Mouse (Mus musculus) midbrain, embryonic 12.5 days (tissue): ENCODE results near the gene Mlxip. TPM values are rescaled to one million over a fixed set of nuclear protein-coding genes. Genes with fewer than 3 reads are reported as not detected.

Source experiments
- ATAC-seq: fragments of 200-750 bp; cut with Nextera tagmentation; 2 replicates; pipeline ENCODE4 v1.8.0; 2017; ENCODE audit warnings: low read depth, moderate TSS enrichment, moderate library complexity; ENCODE audit not compliant: low FRiP score
- H3K27ac ChIP-seq: fragments of 300-500 bp; sonication (generic); replicated peaks from 2 replicates; pipeline ENCODE4 v1.5.1; 2016; ENCODE audit warnings: mild to moderate bottlenecking
- H3K27me3 ChIP-seq: fragments of 300-500 bp; sonication (generic); 2 replicates; pipeline ENCODE4 v1.6.1; 2016; ENCODE audit warnings: mild to moderate bottlenecking
- H3K36me3 ChIP-seq: fragments of 300-500 bp; sonication (generic); 2 replicates; pipeline ENCODE4 v1.6.1; 2016
- H3K4me1 ChIP-seq: fragments of 300-500 bp; sonication (generic); 2 replicates; pipeline ENCODE4 v1.6.1; 2016
- H3K4me2 ChIP-seq: fragments of 300-500 bp; sonication (generic); replicated peaks from 2 replicates; pipeline ENCODE4 v1.6.1; 2016; ENCODE audit warnings: mild to moderate bottlenecking, moderate library complexity
- H3K4me3 ChIP-seq: fragments of 300-500 bp; sonication (generic); 2 replicates; pipeline ENCODE4 v1.5.1; 2016; ENCODE audit warnings: mild to moderate bottlenecking
- H3K9ac ChIP-seq: fragments of 300-500 bp; sonication (generic); replicated peaks from 2 replicates; pipeline ENCODE4 v1.6.1; 2016; ENCODE audit warnings: mild to moderate bottlenecking, moderate library complexity
- H3K9me3 ChIP-seq: fragments of 300-500 bp; sonication (generic); 2 replicates; pipeline ENCODE4 v1.6.1; 2016; ENCODE audit warnings: mild to moderate bottlenecking
- WGBS: fragments of 180-500 bp; shearing (Covaris S2); methylation state at CpG from one replicate; pipeline ENCODE4 v1.1.7; 2016; 5-methylcytosine and 5-hydroxymethylcytosine counted together
- polyA plus RNA-seq: library from polyadenylated mRNA; unstranded; fragments of >200 nt; fragmentation: Nextera tagmentation; extraction: Ambion mirVana; gene quantifications from 2 replicates; pipeline ENCODE4 v1.2.1, GENCODE M21; 2016

Mlxip gene
- polyA plus RNA-seq, 1 experiment from 2014 or later: 16.8 TPM

DNA sequence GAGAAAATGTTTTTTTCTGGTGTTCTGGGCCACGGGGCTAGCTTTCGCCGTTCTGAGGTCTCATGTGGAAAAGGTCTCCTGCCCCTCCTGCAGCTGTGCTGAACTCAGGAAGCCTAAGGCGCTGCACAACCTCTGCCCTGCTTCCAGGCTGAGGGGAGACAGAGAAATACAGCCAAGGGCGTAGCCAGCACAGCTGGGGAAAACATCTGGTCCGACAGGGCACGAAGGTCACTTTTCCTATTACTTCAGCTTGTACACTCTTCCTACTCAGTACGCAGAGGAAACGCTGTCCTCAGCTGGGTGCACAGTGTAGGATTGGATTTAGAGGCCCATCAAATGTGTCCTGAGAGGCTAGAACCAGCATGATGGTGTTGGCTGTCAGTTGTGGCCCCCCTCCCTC is 95.3 kb downstream of the Mlxip start:
- no peaks in the 10 kb centered on the region for H3K9me3 ChIP-seq
- WGBS: 66% methylated on average over 9 of the region's 9 CpGs
- no peaks in the 10 kb centered on the region for H3K36me3 ChIP-seq
- H3K9ac ChIP-seq: no peak overlapping the region
- ATAC-seq: no peak
- peaks cover 9% of the 10 kb centered on the region for H3K4me1 ChIP-seq
- H3K4me3 ChIP-seq: no peak overlapping the region
- H3K4me2 ChIP-seq: no peak overlapping the region
- no peak overlapping the region for H3K27ac ChIP-seq
- H3K27me3 ChIP-seq: peaks cover 13% of the 10 kb centered on the region

DNA sequence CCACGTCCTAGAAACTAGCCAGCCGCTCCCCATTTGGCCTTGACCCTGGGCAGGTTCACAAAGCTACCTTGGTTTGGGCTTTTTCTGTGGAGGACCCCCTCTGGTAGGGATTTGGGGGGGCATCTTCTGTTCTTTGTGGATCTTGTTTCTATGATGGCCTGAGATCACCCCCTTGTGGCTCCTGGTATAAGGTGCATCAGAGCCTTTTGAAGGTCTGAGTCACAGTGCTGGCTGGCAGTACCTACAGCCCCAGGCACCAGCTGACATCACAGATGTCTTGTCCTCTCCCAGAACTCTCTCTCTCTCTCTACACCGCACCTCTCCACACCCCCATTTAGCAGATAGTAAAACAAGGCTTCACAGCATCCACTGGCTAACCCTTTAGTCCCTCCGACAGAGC is 105.1 kb downstream of the Mlxip start:
- Histone ChIP-seq H3K9ac (no peak overlapping the region), H3K4me2 (no peak overlapping the region), H3K9me3 (no peaks in the 10 kb centered on the region), H3K36me3 (no peaks in the 10 kb centered on the region), H3K4me3 (no peak overlapping the region), H3K4me1 (peaks cover 6% of the 10 kb centered on the region; the same call in 1 of the 2 replicates), H3K27ac (no peak overlapping the region), H3K27me3 (peaks cover 19% of the 10 kb centered on the region; the same call in 1 of the 2 replicates)
- ATAC-seq: no peak
- WGBS: 41% methylated on average over 4 of the region's 4 CpGs

DNA sequence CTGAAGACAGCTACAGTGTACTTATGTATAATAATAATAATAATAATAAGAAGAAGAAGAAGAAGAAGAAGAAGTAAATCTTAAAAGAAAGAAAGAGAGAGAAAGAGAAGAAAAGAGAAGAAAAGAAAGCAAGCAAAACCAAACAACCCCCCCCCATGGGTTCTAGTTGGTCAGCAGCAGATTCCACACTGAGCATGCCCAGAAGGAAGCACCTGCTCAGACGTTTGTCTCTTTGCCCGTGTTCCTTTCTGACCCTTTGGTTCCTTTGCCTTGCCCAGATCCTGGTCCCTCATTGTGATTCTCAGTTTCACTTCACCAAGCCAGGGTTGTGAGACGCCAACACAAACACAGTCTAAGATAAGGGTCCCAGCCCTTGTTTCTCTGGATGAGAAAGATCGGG is 107.4 kb downstream of the Mlxip start:
- WGBS: 83% methylated on average over 4 of the region's 4 CpGs
- Histone ChIP-seq H3K9me3 (no peaks in the 10 kb centered on the region), H3K9ac (no peak overlapping the region), H3K4me2 (no peak overlapping the region), H3K4me1 (peaks cover 6% of the 10 kb centered on the region; the same call in 1 of the 2 replicates), H3K4me3 (no peak overlapping the region), H3K27me3 (peaks cover 27% of the 10 kb centered on the region), H3K27ac (no peak overlapping the region), H3K36me3 (no peaks in the 10 kb centered on the region)
- no peak for ATAC-seq

Other genes with a start within 250 kb of the Mlxip start
- gene Psmd9, start 225.4 kb upstream of the Mlxip start, polyA plus RNA-seq: 64.5 and 75.4 TPM in 2 replicates
- not detected in 2 replicates for gene Hpd, start 212.1 kb upstream of the Mlxip start, polyA plus RNA-seq
- 0.86 and 1.1 TPM in 2 replicates for gene Wdr66, start 142.7 kb upstream of the Mlxip start, polyA plus RNA-seq
- 56.7 and 59.8 TPM in 2 replicates for gene Bcl7a, start 51.0 kb upstream of the Mlxip start, polyA plus RNA-seq
- gene Lrrc43, start 94.5 kb downstream of the Mlxip start, polyA plus RNA-seq: 0.11 TPM in 1 of 2 replicates, not detected in the other
- not detected in 2 replicates for gene Il31, start 94.7 kb downstream of the Mlxip start, polyA plus RNA-seq
- gene B3gnt4, start 115.7 kb downstream of the Mlxip start, polyA plus RNA-seq: 1.5 and 1.7 TPM in 2 replicates
- gene Diablo, start 129.4 kb downstream of the Mlxip start, polyA plus RNA-seq: 135 and 145 TPM in 2 replicates
- gene Gm49027, start 130.7 kb downstream of the Mlxip start, polyA plus RNA-seq: 1.1 and 1.9 TPM in 2 replicates
- 39.7 and 40.4 TPM in 2 replicates for gene Vps33a, start 178.2 kb downstream of the Mlxip start, polyA plus RNA-seq